Mouse (Mus musculus) liver, embryonic 13.5 days (tissue): ENCODE data around the gene Aqp5. TPM values are rescaled to one million over a fixed set of nuclear protein-coding genes. Genes with fewer than 3 reads are reported as not detected.

ENCODE experiments used
- ATAC-seq: fragments of 200-750 bp; cut with Nextera tagmentation; 2 replicates; pipeline ENCODE4 v1.8.0; 2017; ENCODE audit warnings: low read depth, mild to moderate bottlenecking, moderate number of reproducible peaks, moderate library complexity
- DNase-seq: peaks from one replicate; pipeline ENCODE4 v3.0.0; 2022
- H3K27ac ChIP-seq: fragments of 300-500 bp; sonication (generic); 2 replicates; pipeline ENCODE4 v1.5.1; 2015; ENCODE audit warnings: moderate library complexity, mild to moderate bottlenecking, inconsistent platforms
- H3K27me3 ChIP-seq: fragments of 300-500 bp; sonication (generic); 2 replicates; pipeline ENCODE4 v1.6.1; 2015; ENCODE audit warnings: mild to moderate bottlenecking, inconsistent platforms
- H3K36me3 ChIP-seq: fragments of 300-500 bp; sonication (generic); 2 replicates; pipeline ENCODE4 v1.6.1; 2015; ENCODE audit warnings: mild to moderate bottlenecking, inconsistent platforms
- H3K4me1 ChIP-seq: fragments of 300-500 bp; sonication (generic); replicated peaks from 2 replicates; pipeline ENCODE4 v1.6.1; 2015; ENCODE audit warnings: inconsistent platforms
- H3K4me2 ChIP-seq: fragments of 300-500 bp; sonication (generic); 2 replicates; pipeline ENCODE4 v1.6.1; 2015; ENCODE audit warnings: inconsistent platforms, mild to moderate bottlenecking, moderate library complexity
- H3K4me3 ChIP-seq: fragments of 300-500 bp; sonication (generic); replicated peaks from 2 replicates; pipeline ENCODE4 v1.5.1; 2015; ENCODE audit warnings: mild to moderate bottlenecking, inconsistent platforms
- H3K9ac ChIP-seq: fragments of 300-500 bp; sonication (generic); 2 replicates; pipeline ENCODE4 v1.6.1; 2015; ENCODE audit warnings: mild to moderate bottlenecking, inconsistent platforms
- H3K9me3 ChIP-seq: fragments of 300-500 bp; sonication (generic); replicated peaks from 2 replicates; pipeline ENCODE4 v1.6.1; 2016; ENCODE audit warnings: inconsistent platforms
- WGBS: fragments of 180-500 bp; shearing (Covaris S2); methylation state at CpG from one replicate; pipeline ENCODE4 v1.1.7; 2015; ENCODE audit not compliant: insufficient replicate concordance; 5-methylcytosine and 5-hydroxymethylcytosine counted together
- polyA plus RNA-seq: library from polyadenylated mRNA; unstranded; fragments of >200 nt; fragmentation: Nextera tagmentation; extraction: Ambion mirVana; gene quantifications from 2 replicates; pipeline ENCODE4 v1.2.1, GENCODE M21; 2015

The Aqp5 gene
- polyA plus RNA-seq, 1 experiment from 2014 or later, result 0.24 TPM

DNA sequence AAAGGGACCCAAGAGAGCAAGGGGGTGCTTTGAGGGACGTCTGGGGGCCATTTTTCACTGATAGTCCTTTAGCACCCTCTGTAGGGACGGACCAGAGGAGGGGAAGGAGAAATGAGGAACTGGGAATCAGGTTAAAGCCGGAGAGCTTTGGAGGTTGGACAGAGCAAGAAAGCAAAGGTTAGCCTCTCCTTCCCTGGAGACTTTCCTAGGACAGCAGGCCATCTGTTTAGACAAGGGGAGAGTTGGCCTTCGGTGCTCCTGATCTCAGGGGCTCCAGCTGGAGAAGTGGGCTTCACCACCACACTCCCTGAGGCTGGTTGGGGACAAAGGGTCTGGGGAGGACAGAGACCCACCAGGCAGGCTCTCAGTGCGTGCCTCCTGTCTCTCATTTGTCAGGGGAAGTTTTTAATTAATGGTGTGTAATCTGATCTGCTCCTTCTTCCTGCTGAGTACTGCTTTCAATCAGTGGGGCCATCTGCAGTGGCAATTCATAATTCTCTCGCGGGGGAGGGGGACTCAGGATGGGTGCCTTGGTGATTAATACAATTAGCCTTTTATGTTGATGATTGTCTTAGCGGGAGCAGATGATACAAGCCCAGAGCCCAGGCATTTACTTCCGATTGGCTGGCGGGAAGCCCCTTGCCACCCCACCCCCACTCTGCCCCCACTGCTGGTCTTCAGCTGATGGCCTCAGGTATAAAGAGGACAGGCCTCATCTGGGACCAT, 17.0 kb downstream of the Aqp5 start:
- no peak overlapping the region for H3K4me2 ChIP-seq
- peaks cover 87% of the 10 kb centered on the region for H3K27me3 ChIP-seq
- ATAC-seq, result no peak
- H3K36me3 ChIP-seq, result no peaks in the 10 kb centered on the region
- DNase-seq, result no peak
- H3K4me1 ChIP-seq, result peaks cover 21% of the 10 kb centered on the region
- H3K4me3 ChIP-seq, result no peak overlapping the region
- 29% methylated on average over 10 of the region's 10 CpGs for WGBS
- 0 out of 2 replicates have a peak, but pooled peaks cover 3% of the 10 kb centered on the region for H3K9me3 ChIP-seq
- H3K27ac ChIP-seq, result no peak overlapping the region
- H3K9ac ChIP-seq, result no peak overlapping the region

GRCm38 (mm10) chr15:99608382-99609125, 18.0 kb downstream of the Aqp5 start:
- no peak overlapping the region for H3K4me2 ChIP-seq
- no peak overlapping the region for H3K9ac ChIP-seq
- DNase-seq, result no peak
- peaks cover 21% of the 10 kb centered on the region for H3K4me1 ChIP-seq
- no peak for ATAC-seq
- 67% methylated on average over 13 of the region's 13 CpGs for WGBS
- peaks cover 85% of the 10 kb centered on the region for H3K27me3 ChIP-seq
- no peak overlapping the region for H3K4me3 ChIP-seq
- 0 out of 2 replicates have a peak, but pooled peaks cover 4% of the 10 kb centered on the region for H3K9me3 ChIP-seq
- no peaks in the 10 kb centered on the region for H3K36me3 ChIP-seq
- H3K27ac ChIP-seq, result no peak overlapping the region

DNA sequence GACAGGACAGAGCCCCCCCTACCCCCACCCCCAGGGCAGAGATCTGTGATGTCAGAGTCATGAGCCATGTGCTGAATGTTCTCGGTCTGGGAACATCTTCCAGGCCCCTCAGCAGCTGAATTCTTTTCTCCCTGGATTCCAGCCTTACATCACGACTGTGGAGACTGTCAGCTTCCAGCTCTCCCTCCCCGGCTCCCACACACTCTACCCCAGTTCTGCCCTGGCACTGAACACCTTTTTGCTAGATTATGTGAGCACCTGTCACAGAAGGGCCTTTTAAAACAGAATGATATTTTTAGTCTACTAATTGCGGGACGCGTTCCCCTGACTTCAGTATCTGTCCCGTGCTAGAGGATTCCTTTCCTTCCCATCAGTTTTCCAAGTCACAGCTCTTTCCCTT, 21.0 kb downstream of the Aqp5 start:
- Histone ChIP-seq H3K4me1 (peaks cover 25% of the 10 kb centered on the region), H3K36me3 (no peaks in the 10 kb centered on the region), H3K4me3 (no peak overlapping the region), H3K27ac (no peak overlapping the region), H3K27me3 (peaks cover 80% of the 10 kb centered on the region), H3K4me2 (no peak overlapping the region), H3K9me3 (0 out of 2 replicates have a peak, but pooled peaks cover 4% of the 10 kb centered on the region), H3K9ac (no peak overlapping the region)
- 65% methylated on average over 7 of the region's 7 CpGs for WGBS
- ATAC-seq (no peak), DNase-seq (no peak)

- ATAC-seq (no peak), DNase-seq (no peak)
- Histone ChIP-seq H3K4me1 (peaks cover 8% of the 10 kb centered on the region), H3K36me3 (0 out of 2 replicates have a peak, but pooled peaks cover 2% of the 10 kb centered on the region), H3K27me3 (peaks cover 57% of the 10 kb centered on the region), H3K4me2 (no peak overlapping the region), H3K4me3 (no peak overlapping the region), H3K9ac (no peak overlapping the region), H3K9me3 (0 out of 2 replicates have a peak, but pooled peaks cover 4% of the 10 kb centered on the region), H3K27ac (no peak overlapping the region)
- WGBS, result 65% methylated on average over 13 of the region's 13 CpGs
These were observed 23.7 kb downstream of the Aqp5 start for GRCm38 (mm10) chr15:99614273-99614672.

DNA sequence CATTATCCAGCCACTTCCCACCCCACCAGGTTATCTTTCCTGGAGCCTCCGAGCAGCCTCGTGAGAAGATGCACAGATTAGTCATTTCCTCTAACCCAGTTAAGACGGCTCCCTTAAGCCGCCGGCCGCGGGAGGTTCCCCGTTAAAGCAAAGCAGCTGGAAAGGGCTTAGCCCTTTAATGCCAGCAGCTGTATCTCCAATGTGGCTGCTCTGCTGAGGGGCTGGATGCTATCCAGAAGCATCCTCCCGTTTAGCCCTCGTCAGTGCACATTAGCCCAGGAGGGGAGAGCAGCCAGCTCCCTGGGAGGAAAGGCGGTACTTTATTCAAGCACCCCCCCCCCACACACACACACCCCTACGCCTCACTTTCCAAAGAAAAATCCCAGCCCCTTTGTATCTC, 24.2 kb downstream of the Aqp5 start:
- no peak overlapping the region for H3K4me2 ChIP-seq
- ATAC-seq (no peak), DNase-seq (no peak)
- H3K27me3 ChIP-seq, result peaks cover 55% of the 10 kb centered on the region
- H3K4me1 ChIP-seq, result peaks cover 8% of the 10 kb centered on the region
- 0 out of 2 replicates have a peak, but pooled peaks cover 4% of the 10 kb centered on the region for H3K9me3 ChIP-seq
- no peak overlapping the region for H3K9ac ChIP-seq
- no peak overlapping the region for H3K27ac ChIP-seq
- H3K4me3 ChIP-seq, result no peak overlapping the region
- peaks cover 7% of the 10 kb centered on the region for H3K36me3 ChIP-seq
- WGBS, result 14% methylated on average over 12 of the region's 12 CpGs

DNA sequence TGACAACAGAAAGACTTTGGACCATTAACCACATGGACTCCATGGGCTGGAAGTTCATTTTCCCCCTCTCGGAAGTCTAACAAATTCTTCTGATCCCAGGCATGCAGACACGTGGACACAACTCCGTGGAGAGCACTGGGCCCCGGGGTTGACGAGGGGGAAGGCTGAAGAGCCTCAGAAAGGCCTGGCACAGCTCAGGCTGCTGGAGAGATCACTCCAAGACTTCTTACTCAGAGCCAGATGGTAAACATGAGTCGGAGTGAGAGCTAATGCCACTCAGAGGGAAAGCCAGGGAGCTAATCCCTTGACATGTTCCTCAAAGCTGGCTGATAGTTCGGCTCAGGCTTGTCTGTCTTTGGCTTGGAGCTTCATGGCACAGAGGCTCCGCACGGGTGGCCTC, 24.7 kb downstream of the Aqp5 start:
- ATAC-seq, result no peak

GRCm38 (mm10) chr15:99618595-99618994, 28.0 kb downstream of the Aqp5 start:
- no peak overlapping the region for H3K9ac ChIP-seq
- no peak overlapping the region for H3K4me2 ChIP-seq
- DNase-seq (no peak), ATAC-seq (no peak)
- 77% methylated on average over 3 of the region's 3 CpGs for WGBS
- H3K4me1 ChIP-seq, result peaks cover 8% of the 10 kb centered on the region
- no peak overlapping the region for H3K4me3 ChIP-seq
- peaks cover 22% of the 10 kb centered on the region for H3K27me3 ChIP-seq
- H3K36me3 ChIP-seq, result peaks cover 44% of the 10 kb centered on the region
- H3K27ac ChIP-seq, result no peak overlapping the region
- H3K9me3 ChIP-seq, result no peaks in the 10 kb centered on the region

More for the DNA sequence above, 24.7 kb downstream of the Aqp5 start:
- Histone ChIP-seq H3K4me1 (peaks cover 8% of the 10 kb centered on the region), H3K9ac (no peak overlapping the region), H3K4me2 (no peak overlapping the region), H3K4me3 (no peak overlapping the region), H3K27me3 (peaks cover 50% of the 10 kb centered on the region), H3K36me3 (peaks cover 11% of the 10 kb centered on the region), H3K9me3 (0 out of 2 replicates have a peak, but pooled peaks cover 4% of the 10 kb centered on the region), H3K27ac (no peak overlapping the region)
- WGBS, result 54% methylated on average over 9 of the region's 9 CpGs
- no peak for DNase-seq

- 85% methylated on average over 4 of the region's 4 CpGs for WGBS
- H3K4me1 ChIP-seq, result peaks cover 7% of the 10 kb centered on the region
- ATAC-seq, result no peak
- H3K36me3 ChIP-seq, result peaks cover 56% of the 10 kb centered on the region
- no peak for DNase-seq
- no peak overlapping the region for H3K27ac ChIP-seq
- no peak overlapping the region for H3K4me3 ChIP-seq
- H3K27me3 ChIP-seq, result peaks cover 9% of the 10 kb centered on the region
- H3K9ac ChIP-seq, result no peak overlapping the region
- no peaks in the 10 kb centered on the region for H3K9me3 ChIP-seq
- H3K4me2 ChIP-seq, result no peak overlapping the region
These were observed 29.2 kb downstream of the Aqp5 start for GRCm38 (mm10) chr15:99619821-99620220.

DNA sequence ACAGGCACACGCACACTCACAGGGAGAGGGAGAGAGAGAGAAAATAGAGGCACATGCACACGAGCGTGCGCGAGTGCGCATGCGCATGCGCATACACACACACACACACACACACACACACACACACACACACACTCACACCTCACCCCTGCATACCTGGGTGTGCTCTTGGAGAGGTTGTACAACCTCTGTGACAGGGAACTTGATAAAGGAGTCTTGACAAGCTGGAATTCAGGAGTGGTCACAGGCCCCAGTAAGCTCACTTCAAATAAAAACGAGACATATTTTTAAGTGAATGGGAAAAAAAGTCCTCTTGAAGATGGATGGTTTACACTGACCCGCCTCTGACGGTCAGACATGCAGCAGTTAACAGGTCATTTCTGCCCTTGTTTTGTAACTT, 31.5 kb downstream of the Aqp5 start:
- Histone ChIP-seq H3K4me1 (no peaks in the 10 kb centered on the region), H3K36me3 (peaks cover 78% of the 10 kb centered on the region), H3K4me2 (no peak overlapping the region), H3K27ac (no peak overlapping the region), H3K9me3 (no peaks in the 10 kb centered on the region), H3K27me3 (no peaks in the 10 kb centered on the region), H3K4me3 (no peak overlapping the region), H3K9ac (no peak overlapping the region)
- DNase-seq (no peak), ATAC-seq (no peak)
- 96% methylated on average over 11 of the region's 11 CpGs for WGBS

DNA sequence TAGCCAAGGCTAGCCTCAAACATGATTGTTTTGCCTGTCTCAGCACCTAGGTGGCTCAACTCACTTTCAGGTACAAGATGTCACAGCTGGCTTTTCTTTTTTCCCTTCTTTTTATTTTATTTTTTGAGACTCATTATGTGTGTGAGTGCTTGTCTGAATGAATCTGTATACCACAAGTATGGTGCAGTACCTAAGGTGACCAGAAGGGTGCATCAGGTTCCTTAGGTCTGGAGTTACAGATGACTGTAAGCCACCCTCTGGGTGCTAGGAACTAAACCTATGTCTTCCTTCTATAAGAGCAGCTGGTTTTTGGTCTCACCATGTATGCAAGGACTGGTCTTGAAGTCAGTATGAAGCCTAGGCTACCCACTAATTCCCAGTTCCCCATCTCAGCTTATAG, 41.0 kb downstream of the Aqp5 start:
- no peak for DNase-seq
- H3K27me3 ChIP-seq, result no peaks in the 10 kb centered on the region
- H3K9ac ChIP-seq, result no peak overlapping the region
- no peak overlapping the region for H3K4me2 ChIP-seq
- H3K36me3 ChIP-seq, result peaks cover 99% of the 10 kb centered on the region
- no peaks in the 10 kb centered on the region for H3K4me1 ChIP-seq
- H3K4me3 ChIP-seq, result no peak overlapping the region
- H3K27ac ChIP-seq, result no peak overlapping the region
- no peaks in the 10 kb centered on the region for H3K9me3 ChIP-seq
- ATAC-seq, result no peak

DNA sequence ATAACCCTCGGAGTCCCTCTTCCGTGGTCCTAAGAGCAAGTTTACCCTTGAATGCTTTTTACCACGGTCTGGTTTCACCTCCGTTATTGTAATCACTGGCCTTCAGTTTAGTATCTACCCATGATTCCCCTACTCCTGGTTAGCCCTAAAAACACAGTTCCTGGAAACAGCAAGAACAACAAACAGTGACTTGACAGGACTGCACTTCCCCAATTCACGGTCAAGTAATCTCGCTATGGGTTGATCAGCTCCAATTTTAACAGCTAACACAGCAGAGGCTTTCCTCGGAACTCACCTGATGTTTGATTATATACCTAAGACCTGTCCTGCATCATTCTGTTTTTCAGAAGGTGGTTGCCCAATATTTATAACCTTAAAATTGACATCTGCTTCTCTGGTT, 44.1 kb downstream of the Aqp5 start:
- no peak overlapping the region for H3K4me2 ChIP-seq
- no peaks in the 10 kb centered on the region for H3K9me3 ChIP-seq
- WGBS, result 80% methylated on average over 7 of the region's 7 CpGs
- no peak for ATAC-seq
- no peaks in the 10 kb centered on the region for H3K27me3 ChIP-seq
- H3K9ac ChIP-seq, result no peak overlapping the region
- no peak for DNase-seq
- H3K36me3 ChIP-seq, result peaks cover 99% of the 10 kb centered on the region
- no peak overlapping the region for H3K4me3 ChIP-seq
- no peak overlapping the region for H3K27ac ChIP-seq
- no peaks in the 10 kb centered on the region for H3K4me1 ChIP-seq
